ENCODE assay signal across 14 mouse cellular contexts in the genomic region with DNA sequence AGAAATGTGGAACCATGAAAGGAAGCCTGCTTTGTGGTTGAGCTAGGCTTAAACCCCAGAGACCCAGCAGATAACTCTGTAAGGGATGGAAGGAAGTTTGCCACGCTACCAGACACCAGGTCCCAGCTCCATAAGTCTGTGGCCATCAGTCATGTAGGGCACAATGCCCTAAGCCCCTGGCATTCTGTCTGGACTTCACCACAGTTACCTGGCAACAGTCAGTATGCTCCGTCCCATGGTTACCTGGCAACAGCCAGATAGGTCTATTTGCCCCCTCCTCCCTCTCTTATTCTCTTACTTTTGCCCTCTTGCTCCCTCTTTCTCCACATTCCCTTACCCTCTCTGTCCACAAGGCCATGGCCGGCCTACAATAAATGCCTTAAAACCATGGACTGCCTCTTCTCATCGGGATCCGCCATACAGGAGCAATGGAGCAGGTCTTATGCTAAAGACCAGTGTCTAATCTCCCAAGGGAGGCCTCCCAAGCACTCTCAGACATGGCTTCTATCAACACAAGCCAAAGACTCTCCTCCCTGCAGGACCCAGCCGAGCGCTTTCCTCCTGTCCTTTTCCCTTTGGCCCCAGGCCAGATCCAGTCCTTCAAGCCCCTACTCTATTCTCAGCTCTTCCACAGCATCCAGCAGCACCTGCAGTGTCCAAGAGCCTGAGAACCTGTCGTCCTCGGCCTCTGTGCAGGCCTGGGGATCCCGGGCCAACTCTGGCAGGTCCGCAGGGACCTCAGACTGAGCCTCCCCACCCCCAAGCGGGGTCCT.
DNase-seq lines count a peak whose midpoint lies in the region; ATAC-seq and TF ChIP-seq lines count a peak whose summit lies in the region.
"Had no signal": no experiment of that assay in that cellular context is flagged by ENCODE, and none has a peak within 500 bp of the region (broad histone marks: within the 10 kb centered on the region; RNA-seq: fewer than 3 reads in every experiment).

No protein-coding gene starts in this region.

- no peaks in the 10 kb centered on the region for H3K27me3 ChIP-seq in forebrain, embryonic 15.5 days
- no peaks in the 10 kb centered on the region for H3K27me3 ChIP-seq in forebrain, embryonic 10.5 days (ENCODE audit: poor library complexity, severe bottlenecking)
- no peaks in the 10 kb centered on the region for H3K27me3 ChIP-seq in ES-Bruce4 (ENCODE audit: control insufficient read depth, insufficient read depth, low read length, poor library complexity, severe bottlenecking)
- no peaks in the 10 kb centered on the region for H3K27me3 ChIP-seq in stomach, postnatal 0 days (ENCODE audit: control insufficient read depth, insufficient read depth, low read length)
- H3K27me3 ChIP-seq: midbrain, embryonic 12.5 days; neural tube, embryonic 13.5 days had no signal

- no peaks in the 10 kb centered on the region for H3K4me1 ChIP-seq in forebrain, embryonic 15.5 days
- H3K4me1 ChIP-seq in forebrain, embryonic 10.5 days, result no peaks in the 10 kb centered on the region; the same call in 1 of the 2 replicates
- H3K4me1 ChIP-seq in ES-Bruce4 (ENCODE audit: control insufficient read depth, insufficient read depth, low read length), result no peaks in the 10 kb centered on the region
- no peaks in the 10 kb centered on the region for H3K4me1 ChIP-seq in stomach, postnatal 0 days (replicated peaks; ENCODE audit: control insufficient read depth, insufficient read depth)
- H3K4me1 ChIP-seq: midbrain, embryonic 12.5 days had no signal

- no peak for DNase-seq in forebrain, embryonic 10.5 days (ENCODE audit: extremely low spot score, low spot score)
- peak; percentile 34 for DNase-seq in left cerebral cortex, postnatal 4 days
- no peak for DNase-seq in left cerebral cortex, adult 2 months (ENCODE audit: extremely low spot score in 1 of 2, low spot score in 2 of 2)
- peak; percentile 33 for DNase-seq in ZHBTc4 (ENCODE audit: low read depth, low spot score)
- no peak for DNase-seq in stomach, postnatal 0 days (ENCODE audit: low spot score)
- DNase-seq: adrenal gland, postnatal 36 days; cerebellum, adult 11 months; embryo, embryonic 11 days; lung, postnatal 14 days; thymus, postnatal 25 days had no signal

- no peak overlapping the region for H3K4me3 ChIP-seq in forebrain, embryonic 15.5 days
- H3K4me3 ChIP-seq in forebrain, embryonic 10.5 days, result no peak overlapping the region
- no peak overlapping the region for H3K4me3 ChIP-seq in left cerebral cortex, adult 2 months
- H3K4me3 ChIP-seq in ES-Bruce4 (ENCODE audit: low read depth, low read length), result peak overlapping the region; percentile 53
- H3K4me3 ChIP-seq in stomach, postnatal 0 days (ENCODE audit: low read depth, low read length), result no peak overlapping the region
- H3K4me3 ChIP-seq: midbrain, embryonic 12.5 days; neural tube, embryonic 13.5 days had no signal

- WGBS in forebrain, embryonic 15.5 days, result 70% methylated on average over 12 of the region's 12 CpGs
- WGBS in forebrain, embryonic 10.5 days, result 80% methylated on average over 12 of the region's 12 CpGs
- WGBS in stomach, postnatal 0 days, result 69% methylated on average over 12 of the region's 12 CpGs

- no peak for TF ChIP-seq CTCF in left cerebral cortex, adult 2 months (IDR thresholded peaks at IDR 0.05)
- no peak for TF ChIP-seq CTCF in ES-Bruce4 (IDR thresholded peaks at IDR 0.05; ENCODE audit: low read depth, low read length)
- TF ChIP-seq CTCF in stomach, postnatal 0 days (IDR thresholded peaks at IDR 0.05; ENCODE audit: low read depth), result no peak

- no peak for TF ChIP-seq POLR2A in ES-Bruce4 (IDR thresholded peaks at IDR 0.05; ENCODE audit: insufficient read depth, low read length)

- H3K9ac ChIP-seq in forebrain, embryonic 15.5 days (replicated peaks), result no peak overlapping the region
- H3K9ac ChIP-seq in ES-Bruce4 (ENCODE audit: low read depth, poor library complexity, severe bottlenecking), result peak overlapping the region; percentile 53; the same call in 1 of the 2 replicates
- H3K9ac ChIP-seq in stomach, postnatal 0 days (ENCODE audit: low read length), result no peak overlapping the region
- H3K9ac ChIP-seq: midbrain, embryonic 12.5 days; neural tube, embryonic 13.5 days had no signal

- H3K9me3 ChIP-seq in forebrain, embryonic 15.5 days, result no peaks in the 10 kb centered on the region
- H3K9me3 ChIP-seq in forebrain, embryonic 10.5 days, result no peaks in the 10 kb centered on the region
- H3K9me3 ChIP-seq in ES-Bruce4 (replicated peaks; ENCODE audit: control insufficient read depth, insufficient read depth, low read length, poor library complexity, severe bottlenecking), result no peaks in the 10 kb centered on the region
- no peaks in the 10 kb centered on the region for H3K9me3 ChIP-seq in stomach, postnatal 0 days (ENCODE audit: control insufficient read depth, low read length)
- H3K9me3 ChIP-seq: midbrain, embryonic 12.5 days; neural tube, embryonic 13.5 days had no signal

- ATAC-seq in forebrain, embryonic 15.5 days (replicated peaks), result peak; percentile 35; the same call in 1 of the 2 replicates
- ATAC-seq in stomach, postnatal 0 days (ENCODE audit: low FRiP score, low TSS enrichment), result no peak

- no peak overlapping the region for H3K4me2 ChIP-seq in forebrain, embryonic 15.5 days (replicated peaks)
- no peak overlapping the region for H3K4me2 ChIP-seq in stomach, postnatal 0 days (replicated peaks; ENCODE audit: low read depth)
- H3K4me2 ChIP-seq: midbrain, embryonic 12.5 days; neural tube, embryonic 13.5 days had no signal

- H3K36me3 ChIP-seq in forebrain, embryonic 15.5 days, result no peaks in the 10 kb centered on the region
- no peaks in the 10 kb centered on the region for H3K36me3 ChIP-seq in forebrain, embryonic 10.5 days (replicated peaks)
- H3K36me3 ChIP-seq in ES-Bruce4 (ENCODE audit: control insufficient read depth, insufficient read depth, low read length, poor library complexity, severe bottlenecking), result no peaks in the 10 kb centered on the region
- H3K36me3 ChIP-seq in stomach, postnatal 0 days (ENCODE audit: control insufficient read depth, insufficient read depth, low read length), result no peaks in the 10 kb centered on the region
- H3K36me3 ChIP-seq: midbrain, embryonic 12.5 days; neural tube, embryonic 13.5 days had no signal

- no peak for TF ChIP-seq EP300 in ES-Bruce4 (IDR thresholded peaks at IDR 0.05; ENCODE audit: insufficient read depth, low read depth, low read length)
- no peak for TF ChIP-seq EP300 in stomach, postnatal 0 days (optimal IDR thresholded peaks at IDR 0.05)

- intact Hi-C loops in left cerebral cortex, postnatal 4 days (cut with DNase I), result no loop called here
- intact Hi-C loops in left cerebral cortex, adult 2 months (cut with DNase I), result no loop called here

- no peak overlapping the region for H3K27ac ChIP-seq in forebrain, embryonic 15.5 days (replicated peaks)
- H3K27ac ChIP-seq in forebrain, embryonic 10.5 days, result no peak overlapping the region
- H3K27ac ChIP-seq in left cerebral cortex, adult 2 months, result no peak overlapping the region
- H3K27ac ChIP-seq in ES-Bruce4 (ENCODE audit: insufficient read depth, low read length), result no peak overlapping the region
- no peak overlapping the region for H3K27ac ChIP-seq in stomach, postnatal 0 days (replicated peaks)
- H3K27ac ChIP-seq: midbrain, embryonic 12.5 days; neural tube, embryonic 13.5 days had no signal

Comparison
In these comparisons a context has a peak if more than half of its experiments do, and no peak if none do; other contexts are left out.
1. DNase-seq: peak in left cerebral cortex, postnatal 4 days (single experiment) and ZHBTc4 (single experiment); none in forebrain, embryonic 10.5 days (single experiment), left cerebral cortex, adult 2 months (0 of 2) and stomach, postnatal 0 days (single experiment).